Mouse (Mus musculus) lung, embryonic 15.5 days (tissue): Measurements from ENCODE around the gene Slfn2. TPM values are rescaled to one million over a fixed set of nuclear protein-coding genes. Genes with fewer than 3 reads are reported as not detected.

Source experiments
- ATAC-seq: fragments of 200-750 bp; cut with Nextera tagmentation; 2 replicates; pipeline ENCODE4 v1.8.0; 2017; ENCODE audit warnings: moderate number of reproducible peaks, borderline replicate concordance; ENCODE audit not compliant: low FRiP score, low TSS enrichment; ENCODE audit errors: extremely low read depth
- H3K27ac ChIP-seq: fragments of 300-500 bp; sonication (generic); 2 replicates; pipeline ENCODE4 v1.5.1; 2015; ENCODE audit warnings: moderate library complexity, mild to moderate bottlenecking, inconsistent platforms
- H3K27me3 ChIP-seq: fragments of 300-500 bp; sonication (generic); 2 replicates; pipeline ENCODE4 v1.6.1; 2015; ENCODE audit warnings: inconsistent platforms
- H3K36me3 ChIP-seq: fragments of 300-500 bp; sonication (generic); 2 replicates; pipeline ENCODE4 v1.6.1; 2015; ENCODE audit warnings: inconsistent platforms
- H3K4me1 ChIP-seq: fragments of 300-500 bp; sonication (generic); 2 replicates; pipeline ENCODE4 v1.6.1; 2015; ENCODE audit warnings: inconsistent platforms
- H3K4me2 ChIP-seq: fragments of 300-500 bp; sonication (generic); 2 replicates; pipeline ENCODE4 v1.6.1; 2015; ENCODE audit warnings: inconsistent platforms, mild to moderate bottlenecking, moderate library complexity
- H3K4me3 ChIP-seq: fragments of 300-500 bp; sonication (generic); 2 replicates; pipeline ENCODE4 v1.5.1; 2015; ENCODE audit warnings: mild to moderate bottlenecking, inconsistent platforms
- H3K9ac ChIP-seq: fragments of 300-500 bp; sonication (generic); 2 replicates; pipeline ENCODE4 v1.6.1; 2015; ENCODE audit warnings: inconsistent platforms
- H3K9me3 ChIP-seq: fragments of 300-500 bp; sonication (generic); 2 replicates; pipeline ENCODE4 v1.6.1; 2016; ENCODE audit warnings: inconsistent platforms
- WGBS: fragments of 180-500 bp; shearing (Covaris S2); methylation state at CpG from one replicate; pipeline ENCODE4 v1.1.7; 2015; 5-methylcytosine and 5-hydroxymethylcytosine counted together
- microRNA-seq: library from miRNA; unstranded; fragments of <30 nt; microRNA quantifications from one replicate; pipeline ENCODE4, GENCODE M21; 2016
- polyA plus RNA-seq: library from polyadenylated mRNA; unstranded; fragments of >200 nt; fragmentation: Nextera tagmentation; extraction: Ambion mirVana; gene quantifications from 2 replicates; pipeline ENCODE4 v1.2.1, GENCODE M21; 2015

Slfn2 gene
- polyA plus RNA-seq, 1 experiment from 2014 or later = 7.6 TPM

DNA sequence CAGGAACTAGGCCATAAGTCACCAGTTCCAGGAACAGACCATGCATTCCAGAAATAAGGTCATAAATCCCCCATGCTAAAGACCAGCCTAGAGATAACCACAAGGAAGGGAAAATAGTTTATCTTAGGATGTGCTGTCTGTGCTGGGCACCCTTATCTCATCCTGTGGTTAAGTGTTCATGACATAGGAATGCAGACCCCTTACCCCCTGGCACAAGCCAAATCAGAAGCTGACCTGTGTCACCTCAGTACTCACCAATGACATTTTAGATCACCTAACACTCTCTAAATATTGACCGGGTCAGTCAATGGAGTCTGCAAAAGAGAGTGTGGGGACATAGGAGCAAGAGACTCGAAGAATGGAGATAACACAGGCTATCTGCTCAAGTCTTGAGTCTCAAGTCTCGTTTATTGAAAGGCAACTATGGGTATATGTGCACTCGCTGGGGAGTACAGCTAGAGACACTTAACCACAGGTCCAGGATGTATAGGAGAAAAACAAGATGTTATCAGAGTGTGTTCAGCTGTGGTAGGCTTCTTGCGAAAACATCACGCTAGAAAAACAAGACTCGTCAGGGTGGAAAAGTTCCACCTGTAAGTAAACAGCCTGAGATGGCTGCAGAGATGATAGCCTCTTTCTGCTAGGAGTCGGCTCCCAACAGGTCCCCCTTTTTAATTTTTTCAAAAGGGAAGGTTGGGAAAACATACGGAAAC lies 14.7 kb downstream of the Slfn2 start:
- Histone ChIP-seq H3K4me3 (no peak overlapping the region), H3K4me1 (0 out of 2 replicates have a peak, but pooled peaks cover 4% of the 10 kb centered on the region), H3K36me3 (no peaks in the 10 kb centered on the region), H3K27ac (no peak overlapping the region), H3K9ac (no peak overlapping the region), H3K4me2 (no peak overlapping the region), H3K27me3 (no peaks in the 10 kb centered on the region), H3K9me3 (no peaks in the 10 kb centered on the region)
- no peak for ATAC-seq
- 42% methylated on average over 9 of the region's 9 CpGs for WGBS

DNA sequence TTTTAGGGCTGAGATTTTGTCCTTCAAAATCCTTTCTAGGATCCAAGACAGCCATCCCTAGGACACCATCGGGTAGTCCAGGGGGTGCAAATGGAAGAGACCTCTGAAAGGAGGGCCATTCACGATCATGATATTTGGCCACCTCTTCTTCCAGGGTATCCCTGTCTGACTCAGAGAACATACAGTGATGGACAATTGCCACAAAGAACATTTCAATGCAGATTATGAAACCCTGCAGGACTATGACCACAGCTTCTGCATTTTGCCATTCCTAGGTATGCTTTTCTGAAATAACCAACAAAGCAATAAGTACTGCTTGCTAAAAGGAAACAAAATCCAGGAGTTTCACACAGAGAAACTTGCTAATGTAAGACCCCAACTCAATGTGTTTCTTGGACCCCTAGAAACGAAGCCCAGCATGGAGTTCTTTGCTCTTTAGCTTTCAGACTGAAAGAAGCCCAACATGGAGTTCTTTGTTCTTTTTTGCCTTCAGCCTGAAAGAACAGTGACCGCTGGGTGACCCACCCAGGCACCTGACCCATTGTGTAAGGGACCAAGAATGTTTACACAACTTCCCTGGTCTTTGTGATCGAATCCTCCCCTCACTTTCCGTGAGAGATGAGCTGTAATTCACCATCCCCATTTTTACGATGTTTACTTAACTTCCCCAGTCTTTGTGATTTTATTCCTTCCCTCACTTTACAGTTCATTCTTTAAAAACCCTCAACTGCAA lies 18.0 kb downstream of the Slfn2 start:
- no peaks in the 10 kb centered on the region for H3K27me3 ChIP-seq
- 54% methylated on average over 7 of the region's 7 CpGs for WGBS
- no peak overlapping the region for H3K27ac ChIP-seq
- no peaks in the 10 kb centered on the region for H3K36me3 ChIP-seq
- H3K9me3 ChIP-seq = no peaks in the 10 kb centered on the region
- 0 out of 2 replicates have a peak, but pooled peaks cover 4% of the 10 kb centered on the region for H3K4me1 ChIP-seq
- ATAC-seq = no peak
- no peak overlapping the region for H3K4me3 ChIP-seq
- no peak overlapping the region for H3K9ac ChIP-seq
- no peak overlapping the region for H3K4me2 ChIP-seq

GRCm38 (mm10) chr11:83084161-83084560 lies 19.2 kb downstream of the Slfn2 start:
- no peak for ATAC-seq
- Histone ChIP-seq H3K36me3 (no peaks in the 10 kb centered on the region), H3K27me3 (no peaks in the 10 kb centered on the region), H3K9me3 (no peaks in the 10 kb centered on the region), H3K4me1 (no peaks in the 10 kb centered on the region), H3K4me2 (no peak overlapping the region), H3K9ac (no peak overlapping the region), H3K27ac (no peak overlapping the region), H3K4me3 (no peak overlapping the region)
- WGBS = 90% methylated on average over 2 of the region's 2 CpGs

DNA sequence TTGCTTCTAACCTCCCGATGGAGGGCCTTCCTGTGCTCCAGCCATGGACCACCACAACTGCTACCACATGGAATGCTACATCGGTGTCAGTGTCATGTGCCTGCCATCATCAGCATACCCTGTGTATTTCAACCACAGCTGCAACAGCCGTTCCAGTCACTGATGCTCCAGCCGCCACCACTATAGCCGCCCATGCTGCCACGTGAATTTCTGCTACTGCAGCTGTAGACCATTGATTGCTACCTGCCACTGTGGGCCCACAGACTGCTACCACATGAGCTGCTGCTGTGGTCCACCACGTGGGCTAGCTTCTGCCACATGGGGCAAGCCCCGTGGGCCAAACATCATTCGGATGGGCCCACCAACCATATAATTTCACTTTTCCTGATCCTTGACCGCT lies 19.8 kb downstream of the Slfn2 start:
- H3K9ac ChIP-seq = no peak overlapping the region
- WGBS = 88% methylated on average over 10 of the region's 10 CpGs

DNA sequence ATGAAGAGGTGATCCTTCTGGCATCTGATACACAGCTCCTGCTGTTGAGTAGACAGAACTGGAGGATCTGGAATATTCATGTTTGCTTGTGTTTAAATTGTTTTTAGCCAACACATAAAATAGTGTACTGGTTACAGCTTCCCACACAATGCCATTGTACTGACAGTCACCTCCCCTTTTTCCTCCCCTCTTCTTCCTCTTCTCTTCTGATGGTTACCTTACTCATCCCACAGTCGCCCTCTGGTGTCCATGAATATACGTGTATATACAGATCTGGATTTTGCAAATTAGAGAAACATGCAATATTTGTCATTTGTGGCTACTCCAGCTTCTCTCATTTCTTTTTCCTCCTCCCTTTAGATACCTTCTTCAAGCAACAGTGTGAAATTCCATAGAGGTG lies 50.2 kb downstream of the Slfn2 start:
- Histone ChIP-seq H3K36me3 (no peaks in the 10 kb centered on the region), H3K9me3 (no peaks in the 10 kb centered on the region), H3K4me1 (no peaks in the 10 kb centered on the region), H3K4me3 (no peak overlapping the region), H3K4me2 (no peak overlapping the region), H3K27ac (no peak overlapping the region), H3K27me3 (no peaks in the 10 kb centered on the region), H3K9ac (no peak overlapping the region)
- no peak for ATAC-seq
- 24% methylated on average over 2 of the region's 2 CpGs for WGBS

More for the DNA sequence above, 19.8 kb downstream of the Slfn2 start:
- no peaks in the 10 kb centered on the region for H3K27me3 ChIP-seq
- ATAC-seq = no peak
- H3K4me1 ChIP-seq = no peaks in the 10 kb centered on the region
- no peak overlapping the region for H3K4me2 ChIP-seq
- H3K4me3 ChIP-seq = no peak overlapping the region
- no peak overlapping the region for H3K27ac ChIP-seq
- H3K9me3 ChIP-seq = no peaks in the 10 kb centered on the region
- no peaks in the 10 kb centered on the region for H3K36me3 ChIP-seq

- no peak within 1 kb of the TSS for H3K4me2 ChIP-seq
- H3K4me3 ChIP-seq = no peak within 1 kb of the TSS
- no peaks in the 10 kb centered on the region for H3K36me3 ChIP-seq
- ATAC-seq = no peak
- no peaks in the 10 kb centered on the region for H3K27me3 ChIP-seq
- H3K9me3 ChIP-seq = no peaks in the 10 kb centered on the region
- no peak within 1 kb of the TSS for H3K9ac ChIP-seq
- H3K27ac ChIP-seq = no peak within 1 kb of the TSS
- H3K4me1 ChIP-seq = no peaks in the 10 kb centered on the region
- WGBS = 81% methylated on average over 13 of the region's 13 CpGs
Measured at GRCm38 (mm10) chr11:83116597-83117227, 51.8 kb downstream of the Slfn2 start, which contains the start of gene Slfn1. TSS of gene Slfn1 (plus strand) at chr11:83116849.

- ATAC-seq = no peak
- no peaks in the 10 kb centered on the region for H3K9me3 ChIP-seq
Measured at GRCm38 (mm10) chr11:83118056-83118455, 53.1 kb downstream of the Slfn2 start.

More at GRCm38 (mm10) chr11:83118056-83118455, 53.1 kb downstream of the Slfn2 start:
- Histone ChIP-seq H3K4me1 (no peaks in the 10 kb centered on the region), H3K36me3 (no peaks in the 10 kb centered on the region), H3K4me2 (no peak overlapping the region), H3K27me3 (no peaks in the 10 kb centered on the region), H3K9ac (no peak overlapping the region), H3K27ac (no peak overlapping the region), H3K4me3 (no peak overlapping the region)
- WGBS = 54% methylated on average over 3 of the region's 3 CpGs

Small RNA genes lying within 50 kb of the gene (microRNA-seq; reads per million reads assigned to microRNA genes)
- gene Gm27598 = not detected

Other genes starting within 250 kb of the Slfn2 start
- 11.5 and 12.0 TPM in 2 replicates for gene Rffl, start 193.9 kb upstream of the Slfn2 start, polyA plus RNA-seq
- gene Rad51d, start 174.5 kb upstream of the Slfn2 start, polyA plus RNA-seq = 12.2 and 13.2 TPM in 2 replicates
- gene Fndc8, start 173.0 kb upstream of the Slfn2 start, polyA plus RNA-seq = 0.11 and 0.12 TPM in 2 replicates
- gene Nle1, start 156.7 kb upstream of the Slfn2 start, polyA plus RNA-seq = 29.4 and 34.1 TPM in 2 replicates
- 10.7 and 11.2 TPM in 2 replicates for gene Unc45b, start 154.6 kb upstream of the Slfn2 start, polyA plus RNA-seq
- 2.6 and 4.2 TPM in 2 replicates for gene Slfn5, start 113.8 kb upstream of the Slfn2 start, polyA plus RNA-seq
- gene Slfn9, start 73.3 kb upstream of the Slfn2 start, polyA plus RNA-seq = 35.5 and 37.9 TPM in 2 replicates
- gene Slfn8, start 44.3 kb upstream of the Slfn2 start, polyA plus RNA-seq = 0.29 and 0.74 TPM in 2 replicates
- gene Slfn1, start 51.7 kb downstream of the Slfn2 start, polyA plus RNA-seq = 0.96 and 1.3 TPM in 2 replicates
- 0.06 and 0.07 TPM in 2 replicates for gene Slfn4, start 110.1 kb downstream of the Slfn2 start, polyA plus RNA-seq
- 0.94 and 1.4 TPM in 2 replicates for gene Slfn3, start 126.2 kb downstream of the Slfn2 start, polyA plus RNA-seq
- gene Slfn14, start 221.6 kb downstream of the Slfn2 start, polyA plus RNA-seq = 0.27 and 0.53 TPM in 2 replicates
- gene Ap2b1, start 233.9 kb downstream of the Slfn2 start, polyA plus RNA-seq = 53.1 and 55.7 TPM in 2 replicates
- gene Pex12, start 237.5 kb downstream of the Slfn2 start, polyA plus RNA-seq = 12.1 and 12.3 TPM in 2 replicates